Mouse (Mus musculus) hindbrain, embryonic 14.5 days (tissue): ENCODE results near the gene Mvb12b. TPM values are rescaled to one million over a fixed set of nuclear protein-coding genes. Genes with fewer than 3 reads are reported as not detected.
A peak's percentile ranks its signal among the peaks of the same experiment; 100 is the strongest.

ENCODE experiments used
- ATAC-seq: fragments of 200-750 bp; cut with Nextera tagmentation; 2 replicates; pipeline ENCODE4 v1.8.0; 2017; ENCODE audit warnings: moderate number of reproducible peaks, mild to moderate bottlenecking, moderate TSS enrichment, moderate library complexity; ENCODE audit not compliant: low FRiP score
- DNase-seq: peaks from one replicate; pipeline ENCODE4 v3.0.0-alpha.2; 2015; ENCODE audit warnings: low spot score
- H3K27ac ChIP-seq: fragments of 300-500 bp; sonication (generic); 2 replicates; pipeline ENCODE4 v1.5.1; 2014; ENCODE audit warnings: mild to moderate bottlenecking, moderate library complexity
- H3K27me3 ChIP-seq: fragments of 300-500 bp; sonication (generic); 2 replicates; pipeline ENCODE4 v1.6.1; 2014; ENCODE audit warnings: mild to moderate bottlenecking, low read length, mixed read lengths; ENCODE audit not compliant: control insufficient read depth, insufficient read depth
- H3K36me3 ChIP-seq: fragments of 300-500 bp; sonication (generic); replicated peaks from 2 replicates; pipeline ENCODE4 v1.6.1; 2014; ENCODE audit not compliant: control insufficient read depth, insufficient read depth
- H3K4me1 ChIP-seq: fragments of 300-500 bp; sonication (generic); replicated peaks from 2 replicates; pipeline ENCODE4 v1.6.1; 2014; ENCODE audit warnings: antibody characterized with exemption, low read length, mixed read lengths; ENCODE audit not compliant: control insufficient read depth, insufficient read depth
- H3K4me2 ChIP-seq: fragments of 300-500 bp; sonication (generic); replicated peaks from 2 replicates; pipeline ENCODE4 v1.6.1; 2014; ENCODE audit warnings: mild to moderate bottlenecking, moderate library complexity
- H3K4me3 ChIP-seq: fragments of 300-500 bp; sonication (generic); replicated peaks from 2 replicates; pipeline ENCODE4 v1.5.1; 2014; ENCODE audit warnings: mild to moderate bottlenecking, low read length
- H3K9ac ChIP-seq: fragments of 300-500 bp; sonication (generic); 2 replicates; pipeline ENCODE4 v1.6.1; 2014
- H3K9me3 ChIP-seq: fragments of 300-500 bp; sonication (generic); 2 replicates; pipeline ENCODE4 v1.6.1; 2016; ENCODE audit warnings: low read length; ENCODE audit not compliant: control insufficient read depth
- WGBS: fragments of 180-500 bp; shearing (Covaris S2); extraction: QIAGEN DNeasy Blood & Tissue Kit; methylation state at CpG from one replicate; pipeline ENCODE4 v1.1.7; 2014; 5-methylcytosine and 5-hydroxymethylcytosine counted together
- polyA plus RNA-seq: library from polyadenylated mRNA; unstranded; fragments of >200 nt; fragmentation: Nextera tagmentation; extraction: Ambion mirVana; gene quantifications from 2 replicates; pipeline ENCODE4 v1.2.1, GENCODE M21; 2014

Gene Mvb12b
- polyA plus RNA-seq, 1 experiment from 2014 or later, result 48.0 TPM

GRCm38 (mm10) chr2:33729701-33730100 lies 158.0 kb downstream of the Mvb12b start:
- no peak overlapping the region for H3K9ac ChIP-seq
- no peak overlapping the region for H3K4me3 ChIP-seq
- no peak overlapping the region for H3K27ac ChIP-seq
- no peaks in the 10 kb centered on the region for H3K9me3 ChIP-seq
- ATAC-seq (no peak), DNase-seq (no peak)
- H3K36me3 ChIP-seq, result peaks cover 28% of the 10 kb centered on the region
- no peaks in the 10 kb centered on the region for H3K27me3 ChIP-seq
- no peak overlapping the region for H3K4me2 ChIP-seq
- WGBS, result 32% methylated on average over 5 of the region's 5 CpGs
- no peaks in the 10 kb centered on the region for H3K4me1 ChIP-seq

GRCm38 (mm10) chr2:33727199-33727598 lies 160.5 kb downstream of the Mvb12b start:
- Histone ChIP-seq H3K4me1 (no peaks in the 10 kb centered on the region), H3K27me3 (no peaks in the 10 kb centered on the region), H3K4me3 (no peak overlapping the region), H3K9me3 (no peaks in the 10 kb centered on the region), H3K9ac (no peak overlapping the region), H3K4me2 (no peak overlapping the region), H3K36me3 (peaks cover 16% of the 10 kb centered on the region), H3K27ac (no peak overlapping the region)
- no peak for ATAC-seq
- 78% methylated on average over 6 of the region's 6 CpGs for WGBS
- no peak for DNase-seq

GRCm38 (mm10) chr2:33720380-33720898 lies 167.3 kb downstream of the Mvb12b start:
- Histone ChIP-seq H3K36me3 (no peaks in the 10 kb centered on the region), H3K27me3 (peaks cover 8% of the 10 kb centered on the region; the same call in 1 of the 2 replicates), H3K4me3 (no peak overlapping the region), H3K4me2 (no peak overlapping the region), H3K9ac (no peak overlapping the region), H3K9me3 (no peaks in the 10 kb centered on the region), H3K4me1 (peaks cover 31% of the 10 kb centered on the region), H3K27ac (no peak overlapping the region)
- 27% methylated on average over 9 of the region's 9 CpGs for WGBS
- 0 out of 2 replicates have a peak, but pooled peaks have one; percentile 59 for ATAC-seq
- peak; percentile 72 for DNase-seq

- peaks cover 38% of the 10 kb centered on the region for H3K4me1 ChIP-seq
- H3K4me2 ChIP-seq, result no peak overlapping the region
- no peak for ATAC-seq
- H3K36me3 ChIP-seq, result no peaks in the 10 kb centered on the region
- H3K9ac ChIP-seq, result no peak overlapping the region
- H3K4me3 ChIP-seq, result no peak overlapping the region
- H3K27ac ChIP-seq, result no peak overlapping the region
- DNase-seq, result no peak
- peaks cover 8% of the 10 kb centered on the region; the same call in 1 of the 2 replicates for H3K27me3 ChIP-seq
- 51% methylated on average over 12 of the region's 12 CpGs for WGBS
- no peaks in the 10 kb centered on the region for H3K9me3 ChIP-seq
Measured at GRCm38 (mm10) chr2:33719339-33720066, 168.2 kb downstream of the Mvb12b start.

- no peak for ATAC-seq
Measured at GRCm38 (mm10) chr2:33718561-33718960, 169.2 kb downstream of the Mvb12b start.

GRCm38 (mm10) chr2:33717821-33718351 lies 169.9 kb downstream of the Mvb12b start:
- WGBS, result 9% methylated on average over 21 of the region's 21 CpGs
- no peak overlapping the region for H3K4me3 ChIP-seq
- peaks cover 50% of the 10 kb centered on the region for H3K4me1 ChIP-seq
- no peak overlapping the region; the same call in 1 of the 2 replicates for H3K9ac ChIP-seq
- H3K27me3 ChIP-seq, result peaks cover 8% of the 10 kb centered on the region; the same call in 1 of the 2 replicates
- H3K36me3 ChIP-seq, result no peaks in the 10 kb centered on the region
- ATAC-seq (no peak), DNase-seq (no peak)
- H3K27ac ChIP-seq, result peak overlapping the region; percentile 9; the same call in 1 of the 2 replicates
- peak overlapping the region; percentile 31; the same call in 1 of the 2 replicates for H3K4me2 ChIP-seq
- H3K9me3 ChIP-seq, result no peaks in the 10 kb centered on the region

More at GRCm38 (mm10) chr2:33718561-33718960, 169.2 kb downstream of the Mvb12b start:
- no peak overlapping the region for H3K4me3 ChIP-seq
- no peaks in the 10 kb centered on the region for H3K36me3 ChIP-seq
- peaks cover 44% of the 10 kb centered on the region for H3K4me1 ChIP-seq
- no peak overlapping the region for H3K4me2 ChIP-seq
- no peaks in the 10 kb centered on the region for H3K9me3 ChIP-seq
- no peak overlapping the region for H3K27ac ChIP-seq
- no peak for DNase-seq
- peaks cover 8% of the 10 kb centered on the region; the same call in 1 of the 2 replicates for H3K27me3 ChIP-seq
- WGBS, result 67% methylated on average over 6 of the region's 6 CpGs
- H3K9ac ChIP-seq, result no peak overlapping the region

GRCm38 (mm10) chr2:33717378-33717777 lies 170.4 kb downstream of the Mvb12b start:
- H3K9me3 ChIP-seq, result no peaks in the 10 kb centered on the region
- H3K27ac ChIP-seq, result no peak overlapping the region
- ATAC-seq, result no peak
- peak overlapping the region; percentile 20; the same call in 1 of the 2 replicates for H3K4me2 ChIP-seq
- no peaks in the 10 kb centered on the region for H3K36me3 ChIP-seq
- no peak overlapping the region for H3K4me3 ChIP-seq
- H3K4me1 ChIP-seq, result peaks cover 54% of the 10 kb centered on the region
- WGBS, result 46% methylated on average over 11 of the region's 11 CpGs
- no peak for DNase-seq
- H3K27me3 ChIP-seq, result peaks cover 8% of the 10 kb centered on the region; the same call in 1 of the 2 replicates
- no peak overlapping the region for H3K9ac ChIP-seq

- peaks cover 54% of the 10 kb centered on the region for H3K4me1 ChIP-seq
- H3K4me2 ChIP-seq, result peak overlapping the region; percentile 20; the same call in 1 of the 2 replicates
- WGBS, result 31% methylated on average over 15 of the region's 15 CpGs
- H3K36me3 ChIP-seq, result no peaks in the 10 kb centered on the region
- peaks cover 8% of the 10 kb centered on the region; the same call in 1 of the 2 replicates for H3K27me3 ChIP-seq
- H3K9ac ChIP-seq, result no peak overlapping the region
- no peak overlapping the region for H3K4me3 ChIP-seq
- H3K27ac ChIP-seq, result no peak overlapping the region
- ATAC-seq (no peak), DNase-seq (peak; percentile 44)
- H3K9me3 ChIP-seq, result no peaks in the 10 kb centered on the region
Measured at GRCm38 (mm10) chr2:33716878-33717277, 170.9 kb downstream of the Mvb12b start.

GRCm38 (mm10) chr2:33714932-33715331 lies 172.8 kb downstream of the Mvb12b start:
- Histone ChIP-seq H3K36me3 (no peaks in the 10 kb centered on the region), H3K4me2 (no peak overlapping the region), H3K9me3 (no peaks in the 10 kb centered on the region), H3K9ac (no peak overlapping the region), H3K4me3 (no peak overlapping the region), H3K27me3 (peaks cover 8% of the 10 kb centered on the region; the same call in 1 of the 2 replicates), H3K4me1 (peaks cover 50% of the 10 kb centered on the region), H3K27ac (no peak overlapping the region)
- ATAC-seq (no peak), DNase-seq (no peak)
- WGBS, result 60% methylated on average over 8 of the region's 8 CpGs
